Mouse (Mus musculus): ENCODE data around the gene Olfr463.

GRCm38 (mm10) chr11:87860426-87860825 lies 36.8 kb downstream of the Olfr463 start:
- TF ChIP-seq CTCF (IDR thresholded peaks at IDR 0.05; ENCODE audit: low read depth, low read length) (no peak), POLR2A (IDR thresholded peaks at IDR 0.05; ENCODE audit: insufficient read depth, low read length) (no peak)

Measured in ES-Bruce4 (cell line).